Mouse (Mus musculus) left cerebral cortex, postnatal 10 days (tissue): ENCODE measurements at regions not wholly inside any gene's neighbourhood (a gene's known extent, or its start where the extent isn't known, plus 50 kb on each side); places are given as distances from the start of the nearest gene placed in this dataset.

Experiments used
- DNase-seq, 2 experiments: peaks; one replicate each; pipeline ENCODE4 v3.0.0; 2021 to 2022; ENCODE audit warnings: low spot score in 2 of 2, mixed read lengths in 1 of 2; ENCODE audit errors: extremely low spot score in 1 of 2
- intact Hi-C: fragments of 180-260 bp; cut with DNase I; formaldehyde crosslinking; loops from one replicate; pipeline ENCODE4 v1.15.1; 2025

- no peak for DNase-seq
- intact Hi-C loops, result no loop called here
These were observed 96.1 kb upstream of the Igbp1b start for GRCm38 (mm10) chr6:138754302-138754954.

GRCm38 (mm10) chr6:138717698-138718097 is 59.4 kb upstream of the Igbp1b start:
- no peak for DNase-seq
- intact Hi-C loops, result no loop called here
